ENCODE assay signal across 8 mouse cellular contexts in the genomic region with DNA sequence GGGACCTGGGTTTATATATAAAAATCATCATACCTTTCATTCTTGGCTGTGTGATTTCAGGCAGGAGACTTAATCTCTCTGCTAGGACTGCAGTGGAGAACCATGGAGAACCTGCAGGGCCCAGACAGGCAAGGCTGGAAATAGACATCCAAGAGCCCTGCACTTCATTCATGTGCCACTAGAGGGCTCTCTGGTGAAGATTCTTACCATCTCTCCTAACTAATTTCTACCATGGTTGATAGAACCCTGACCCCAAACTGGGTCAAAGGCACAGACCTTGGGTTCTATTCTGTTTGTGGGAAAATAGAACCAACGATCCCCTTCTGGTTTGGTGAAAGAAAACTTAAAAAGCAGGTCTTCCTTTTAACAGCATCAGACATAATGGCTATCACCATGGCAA. TPM values are rescaled to one million over a fixed set of nuclear protein-coding genes. Genes with fewer than 3 reads are reported as not detected.
DNase-seq lines count a peak whose midpoint lies in the region; ATAC-seq lines count a peak whose summit lies in the region.

No protein-coding gene starts in this region.

- no peak overlapping the region for H3K4me3 ChIP-seq in forebrain, embryonic 15.5 days

- H3K36me3 ChIP-seq in forebrain, embryonic 15.5 days, result no peaks in the 10 kb centered on the region
- H3K36me3 ChIP-seq in splenic B cell, adult 2 months (ENCODE audit: control insufficient read depth, insufficient read depth, low read length, poor library complexity, severe bottlenecking), result no peaks in the 10 kb centered on the region

- peak; percentile 44 to 66 for DNase-seq in gastrocnemius, adult 8-10 months (ENCODE audit: low spot score in 2 of 2)
- DNase-seq in gastrocnemius, postnatal 25 days, result no peak
- DNase-seq in CD4-positive, CD25-positive, alpha-beta regulatory T cell, adult 2 months (ENCODE audit: low read depth, low spot score), result peak; percentile 82
- DNase-seq in c-Kit-positive CD71-positive TER-119-positive erythroid progenitor cells, embryonic 14.5 days (ENCODE audit: low spot score), result peak; percentile 67
- peak; percentile 82 to 86 for DNase-seq in kidney, postnatal 4 days
- DNase-seq in splenic B cell, adult 2 months (ENCODE audit: low read depth, low spot score), result peak; percentile 80

- no peaks in the 10 kb centered on the region for H3K9me3 ChIP-seq in forebrain, embryonic 15.5 days

- no peak overlapping the region for H3K4me2 ChIP-seq in forebrain, embryonic 15.5 days (replicated peaks)

- 0 out of 2 replicates have a peak, but pooled peaks have one; percentile 14 for ATAC-seq in forebrain, embryonic 15.5 days (replicated peaks)
- peak; percentile 78 for ATAC-seq in megakaryocyte progenitor cell, adult 5-6 weeks (replicated peaks; ENCODE audit: poor library complexity)

- no peak overlapping the region for H3K9ac ChIP-seq in forebrain, embryonic 15.5 days (replicated peaks)

- peak overlapping the region; percentile 46 for H3K27ac ChIP-seq in forebrain, embryonic 15.5 days (replicated peaks)

- WGBS in forebrain, embryonic 15.5 days, result 5% methylated on average over 1 of the region's 1 CpGs

- H3K27me3 ChIP-seq in forebrain, embryonic 15.5 days, result no peaks in the 10 kb centered on the region
- H3K27me3 ChIP-seq in splenic B cell, adult 2 months (ENCODE audit: control insufficient read depth, insufficient read depth, low read length, poor library complexity, severe bottlenecking), result no peaks in the 10 kb centered on the region

- peaks cover 31% of the 10 kb centered on the region for H3K4me1 ChIP-seq in forebrain, embryonic 15.5 days

RNA-seq across cellular contexts. Expression of gene Calm3, which starts 6.9 kb away (rescaled TPM):
- 100 to 1,000 TPM; 386 to 534 (median 424) TPM for total RNA-seq in gastrocnemius, adult 8-10 months (2022)
- 100 to 1,000 TPM; 257 to 291 TPM for total RNA-seq in gastrocnemius, postnatal 25 days (2021)
- 291 and 305 TPM in 2 replicates for polyA plus RNA-seq in forebrain, embryonic 15.5 days (2015; fragmentation: Nextera tagmentation; extraction: Ambion mirVana)
- total RNA-seq in megakaryocyte progenitor cell, adult 5-6 weeks (2015), result 125 and 150 TPM in 2 replicates
- 419 and 440 TPM in 2 replicates for total RNA-seq in megakaryocyte progenitor cell, adult 5-6 weeks (2017)

RNA-seq across cellular contexts. Expression of gene Pnmal2, which starts 13.6 kb away (rescaled TPM):
- total RNA-seq in gastrocnemius, adult 8-10 months (2022), result under 1 TPM; 0.24 to 0.76 (median 0.41) TPM
- 1 to 10 TPM; 2.3 to 3.3 TPM for total RNA-seq in gastrocnemius, postnatal 25 days (2021)
- polyA plus RNA-seq in forebrain, embryonic 15.5 days (2015; fragmentation: Nextera tagmentation; extraction: Ambion mirVana), result 87.4 and 102 TPM in 2 replicates
- not detected in 2 replicates for total RNA-seq in megakaryocyte progenitor cell, adult 5-6 weeks (2015)
- total RNA-seq in megakaryocyte progenitor cell, adult 5-6 weeks (2017), result 0.20 TPM in 1 of 2 replicates, not detected in the other

RNA-seq across cellular contexts. Expression of gene Ptgir, which starts 24.6 kb away (rescaled TPM):
- total RNA-seq in gastrocnemius, adult 8-10 months (2022), result under 1 TPM; 0.62 to 0.97 (median 0.93) TPM
- total RNA-seq in gastrocnemius, postnatal 25 days (2021), result 1 to 10 TPM in 1 of 2 experiments, under 1 TPM in 1; 0.97 to 1.3 TPM
- 0.13 and 0.29 TPM in 2 replicates for polyA plus RNA-seq in forebrain, embryonic 15.5 days (2015; fragmentation: Nextera tagmentation; extraction: Ambion mirVana)
- total RNA-seq in megakaryocyte progenitor cell, adult 5-6 weeks (2015), result 2.1 and 2.6 TPM in 2 replicates
- total RNA-seq in megakaryocyte progenitor cell, adult 5-6 weeks (2017), result 1.8 and 4.0 TPM in 2 replicates

RNA-seq across cellular contexts. Expression of gene Pnmal1, which starts 28.6 kb away (rescaled TPM):
- total RNA-seq in gastrocnemius, adult 8-10 months (2022), result under 1 TPM in 1 of 4 experiments, not detected in 3; 0.07 TPM
- not detected for total RNA-seq in gastrocnemius, postnatal 25 days (2021)
- 47.9 and 53.1 TPM in 2 replicates for polyA plus RNA-seq in forebrain, embryonic 15.5 days (2015; fragmentation: Nextera tagmentation; extraction: Ambion mirVana)
- not detected in 2 replicates for total RNA-seq in megakaryocyte progenitor cell, adult 5-6 weeks (2015)
- not detected in 2 replicates for total RNA-seq in megakaryocyte progenitor cell, adult 5-6 weeks (2017)

RNA-seq across cellular contexts. Expression of gene Gng8, which starts 39.3 kb away (rescaled TPM):
- total RNA-seq in gastrocnemius, adult 8-10 months (2022), result under 1 TPM in 1 of 4 experiments, not detected in 3; 0.36 TPM
- total RNA-seq in gastrocnemius, postnatal 25 days (2021), result not detected
- polyA plus RNA-seq in forebrain, embryonic 15.5 days (2015; fragmentation: Nextera tagmentation; extraction: Ambion mirVana), result 4.4 TPM in 2 replicates
- total RNA-seq in megakaryocyte progenitor cell, adult 5-6 weeks (2015), result not detected in 2 replicates
- total RNA-seq in megakaryocyte progenitor cell, adult 5-6 weeks (2017), result not detected in 2 replicates
